Mouse (Mus musculus) layer of hippocampus, postnatal 14 days (tissue): ENCODE data around the gene Hoxc5. TPM values are rescaled to one million over a fixed set of nuclear protein-coding genes. Genes with fewer than 3 reads are reported as not detected.
A peak's percentile ranks its signal among the peaks of the same experiment; 100 is the strongest.

Experiments
- DNase-seq, 2 experiments: peaks; one replicate each; pipeline ENCODE4 v3.0.0; 2021 to 2022; ENCODE audit warnings: low spot score in 2 of 2, mixed read lengths in 1 of 2
- total RNA-seq, 2 experiments: library from RNA; stranded (reverse); gene quantifications; 2 replicates each; pipeline ENCODE4 v1.2.3; 2021

The Hoxc5 gene
- total RNA-seq, 2 experiments from 2014 or later: not detected

DNA sequence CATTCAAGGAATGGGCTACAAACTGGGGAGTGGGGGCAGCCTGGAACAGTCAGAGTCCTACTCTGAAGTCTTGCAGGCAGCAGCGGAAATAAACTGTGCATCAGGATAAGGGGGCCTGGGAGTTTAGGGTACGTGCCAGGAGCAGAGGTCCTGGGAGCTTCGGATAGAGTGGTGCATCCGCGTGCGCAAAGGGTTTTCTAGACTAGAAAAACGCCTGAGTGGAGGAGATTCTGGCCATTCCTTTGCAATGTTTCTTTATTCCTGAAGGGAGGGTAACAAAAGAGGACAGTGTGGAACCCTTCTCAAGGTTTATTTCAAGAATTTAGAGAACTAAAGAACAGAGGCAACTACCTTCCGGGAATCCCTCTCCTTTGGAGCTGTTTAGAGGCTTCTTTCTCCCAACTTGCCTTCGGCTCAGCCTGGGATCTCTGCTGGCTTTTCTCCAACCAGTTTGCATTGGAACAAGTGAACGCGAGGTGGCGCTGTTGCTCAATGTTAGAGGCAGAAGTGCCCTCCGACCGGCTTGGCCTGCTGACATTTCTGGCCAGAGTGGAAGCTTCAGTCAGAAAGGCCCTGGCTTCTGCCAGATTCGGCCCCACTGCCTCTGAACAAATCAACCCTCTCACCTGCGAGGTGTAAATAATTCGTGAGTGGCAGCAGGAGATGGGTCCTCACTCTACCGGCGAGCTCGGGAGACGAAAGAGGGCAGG, 20.0 kb downstream of the Hoxc5 start:
- peak; percentile 79 to 88 for DNase-seq

DNA sequence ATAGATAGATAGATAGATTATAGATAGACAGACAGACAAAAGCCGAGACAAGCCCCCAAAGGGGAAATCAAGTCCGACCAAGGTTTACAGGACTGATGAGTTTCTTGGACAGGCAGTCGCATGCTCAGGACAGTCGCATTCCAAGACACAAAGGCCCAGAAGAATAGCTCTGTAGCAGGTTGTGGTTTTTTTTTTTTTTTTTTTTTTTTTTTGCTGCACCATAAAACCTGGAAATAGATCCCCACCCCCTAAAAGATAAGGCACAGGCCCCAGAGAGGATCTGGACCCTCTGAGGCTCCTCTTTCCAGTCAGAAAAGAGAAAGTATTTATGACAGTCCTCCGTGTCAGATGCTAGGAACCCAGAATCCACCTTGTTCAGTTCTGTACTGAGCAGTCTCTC, 20.8 kb downstream of the Hoxc5 start:
- no peak for DNase-seq

DNA sequence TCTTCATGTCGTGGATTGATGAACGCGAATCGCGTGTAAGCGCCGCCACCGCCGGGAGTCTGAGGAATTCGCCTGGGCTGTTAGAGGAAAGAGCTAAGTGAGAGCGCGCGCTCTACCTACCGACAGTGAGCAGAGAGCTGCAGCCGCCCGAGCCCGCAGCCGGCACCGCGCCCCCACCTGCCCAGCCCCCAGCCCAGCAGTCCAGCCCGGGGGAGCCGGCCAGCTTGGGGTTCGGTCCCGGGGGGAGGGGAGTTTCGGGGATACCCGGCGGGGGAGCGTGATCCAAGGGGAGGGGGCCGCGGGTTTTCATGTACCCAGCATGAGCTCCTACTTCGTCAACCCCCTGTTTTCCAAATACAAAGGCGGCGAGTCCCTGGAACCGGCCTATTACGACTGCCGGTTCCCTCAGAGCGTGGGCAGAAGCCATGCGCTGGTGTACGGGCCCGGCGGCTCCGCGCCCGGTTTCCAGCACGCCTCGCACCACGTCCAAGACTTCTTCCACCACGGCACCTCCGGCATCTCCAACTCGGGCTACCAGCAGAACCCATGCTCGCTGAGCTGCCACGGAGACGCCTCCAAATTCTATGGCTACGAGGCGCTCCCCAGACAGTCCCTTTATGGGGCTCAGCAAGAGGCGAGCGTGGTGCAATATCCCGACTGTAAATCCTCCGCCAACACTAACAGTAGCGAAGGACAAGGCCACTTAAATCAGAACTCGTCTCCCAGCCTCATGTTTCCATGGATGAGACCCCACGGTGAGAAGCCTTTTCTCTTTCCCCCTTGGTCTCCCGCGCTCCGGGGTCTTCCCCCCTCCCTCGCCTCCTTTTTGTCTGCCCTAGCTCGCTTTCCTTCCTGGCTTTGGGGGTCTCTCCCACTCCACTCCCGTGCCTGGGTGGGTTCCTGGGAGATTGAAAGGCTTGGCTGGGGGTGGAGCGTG, 23.5 kb downstream of the Hoxc5 start, which contains the start of gene Hoxc8:
TSS of gene Hoxc8 (plus strand) at position 147 of the 937 bp plus-strand sequence.
- DNase-seq: no peak

DNA sequence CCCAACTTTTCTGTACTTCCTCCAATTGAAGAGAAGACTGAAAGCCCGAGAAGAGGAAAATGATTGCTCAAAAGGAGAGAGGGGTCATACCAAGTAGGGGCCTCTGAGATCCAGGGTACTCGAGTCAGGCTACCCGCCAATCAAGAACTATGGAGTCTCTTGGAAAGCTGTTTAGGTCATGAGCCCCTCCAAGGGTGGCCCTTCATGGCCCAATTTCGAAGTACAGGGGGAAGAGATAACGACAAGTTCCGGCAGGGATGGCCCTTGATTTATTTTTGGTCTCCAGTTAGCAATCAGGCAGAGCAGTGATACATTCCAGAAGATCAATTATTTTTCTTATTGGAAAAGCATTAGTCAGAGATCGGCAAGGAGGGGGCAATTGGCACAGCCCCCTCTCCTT, 24.5 kb downstream of the Hoxc5 start:
- DNase-seq: no peak

DNA sequence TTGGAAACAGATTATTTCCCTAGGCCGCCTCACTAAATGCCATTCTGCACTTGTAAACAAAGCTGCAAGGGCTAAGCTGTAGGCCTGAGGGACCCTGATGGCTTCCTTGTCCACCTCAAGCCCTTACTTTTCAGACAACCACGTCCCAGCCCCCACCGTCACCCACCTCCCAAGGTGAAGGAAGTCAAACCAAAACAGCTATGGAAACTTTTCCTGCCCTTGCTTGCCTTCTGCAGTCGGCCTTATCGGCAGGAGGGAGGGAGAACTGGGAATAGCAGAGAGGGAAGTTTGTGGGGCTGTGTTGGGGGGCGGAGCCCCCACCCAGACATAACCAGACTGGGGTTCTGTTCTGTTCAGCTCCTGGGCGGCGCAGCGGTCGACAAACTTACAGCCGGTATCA, 25.0 kb downstream of the Hoxc5 start:
- DNase-seq: no peak

DNA sequence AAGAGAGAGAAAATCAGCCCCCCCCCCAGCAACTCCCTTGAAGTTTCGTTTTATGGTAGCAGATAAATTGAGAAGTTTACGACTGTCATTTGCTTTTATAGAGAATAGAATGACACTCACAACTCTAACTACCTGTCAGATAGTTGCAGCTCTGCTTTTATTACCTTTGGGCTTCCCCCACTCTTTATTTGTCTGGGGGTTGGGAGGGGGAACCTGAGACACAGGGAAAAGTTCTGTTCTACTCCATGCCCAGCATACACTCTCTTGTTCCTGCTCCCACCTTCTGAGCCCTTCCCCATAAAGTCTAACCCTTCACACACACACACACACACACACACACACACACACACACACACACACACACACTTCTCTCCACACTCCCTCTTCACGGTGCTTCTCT, 25.6 kb downstream of the Hoxc5 start:
- no peak for DNase-seq

DNA sequence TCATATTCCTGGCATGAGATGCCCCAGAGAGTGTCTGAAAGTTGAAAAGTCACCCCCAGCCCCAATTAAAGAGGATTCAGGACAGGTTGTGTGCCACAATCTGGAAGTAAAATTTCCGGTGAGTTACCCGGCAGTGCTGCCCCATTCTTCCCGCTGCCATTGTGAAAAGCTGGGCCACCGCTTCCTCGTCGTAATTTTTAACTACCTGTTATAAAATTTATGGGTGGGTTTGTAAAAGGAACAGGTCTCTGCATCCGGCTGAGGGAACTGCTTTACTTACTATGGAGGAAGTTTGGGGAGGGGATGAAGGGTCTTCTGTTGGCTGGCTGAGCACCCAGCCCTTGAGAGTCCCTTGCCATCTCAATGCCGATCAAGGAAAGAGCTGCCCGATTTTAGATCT, 29.3 kb downstream of the Hoxc5 start:
- DNase-seq: no peak

DNA sequence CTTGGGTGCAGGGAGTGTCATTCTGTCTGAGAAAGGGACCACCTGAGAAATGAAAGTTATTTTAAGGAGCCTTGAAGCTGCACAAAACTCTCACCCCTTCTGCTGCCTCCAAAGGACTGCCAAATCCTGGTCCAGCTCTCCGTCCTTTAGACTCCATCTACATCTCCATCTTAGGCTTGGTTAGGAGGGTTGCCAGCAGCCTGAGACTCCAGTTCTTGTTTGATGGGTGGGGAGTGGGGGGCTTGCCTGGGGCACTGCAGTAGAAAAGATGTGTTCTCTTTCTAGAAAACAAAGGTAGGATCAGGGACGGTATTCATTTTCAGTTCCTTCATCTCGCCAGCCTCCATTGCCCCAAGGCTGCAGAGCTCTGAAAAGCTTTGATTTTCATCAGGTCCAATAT, 30.2 kb downstream of the Hoxc5 start:
- DNase-seq: no peak

DNA sequence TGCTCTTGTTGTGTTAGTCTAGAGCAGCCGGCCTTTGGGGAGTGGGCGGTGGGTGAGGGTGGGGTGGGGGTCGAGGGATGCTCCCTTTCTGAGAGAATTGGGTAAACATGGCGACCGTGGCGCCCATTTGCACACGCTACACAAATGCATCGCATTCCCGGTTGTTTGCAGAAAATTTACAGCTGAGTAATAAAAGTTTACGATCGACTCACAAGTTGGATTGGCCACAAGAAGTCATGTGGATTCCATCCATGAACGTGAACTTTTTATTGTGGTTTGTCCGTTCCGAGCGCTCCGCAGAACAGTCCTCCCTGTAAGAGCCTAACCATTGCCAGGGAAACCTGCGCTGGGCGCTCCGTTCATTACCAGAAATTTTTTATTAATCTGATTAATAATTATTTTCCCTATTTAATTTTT, 30.7 kb downstream of the Hoxc5 start, which contains the start of gene Hoxc6:
TSS of gene Hoxc6 (plus strand) at position 319 of the 417 bp plus-strand sequence.
- no peak for DNase-seq

DNA sequence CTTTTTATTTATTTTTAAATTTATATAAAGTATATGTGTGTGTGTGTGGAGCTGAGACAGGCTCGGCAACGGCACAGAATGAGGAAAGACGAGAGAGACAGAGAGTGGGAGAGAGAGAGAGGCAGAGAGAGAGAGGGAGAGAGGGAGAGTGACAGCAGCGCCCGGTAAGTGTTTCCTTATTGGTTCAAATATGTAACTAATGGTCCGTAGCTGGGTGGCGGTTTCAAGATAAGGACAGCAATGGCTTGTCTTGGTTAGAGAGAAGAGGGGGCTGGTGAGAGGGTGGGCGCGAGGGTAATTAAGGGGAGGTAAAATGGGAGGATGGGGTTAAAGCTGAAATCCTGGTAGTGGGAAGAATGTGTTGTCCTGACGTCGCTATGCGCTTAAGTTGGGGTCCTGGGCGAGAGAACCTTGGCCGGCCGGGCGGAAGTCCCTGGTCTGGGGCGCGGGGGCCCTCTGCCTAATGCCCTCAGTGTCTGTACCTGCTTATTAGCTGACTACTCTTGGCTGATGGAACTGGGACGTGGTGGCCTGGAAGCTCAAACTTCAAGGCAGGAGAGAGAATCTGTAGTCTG, 31.5 kb downstream of the Hoxc5 start:
- DNase-seq: no peak

DNA sequence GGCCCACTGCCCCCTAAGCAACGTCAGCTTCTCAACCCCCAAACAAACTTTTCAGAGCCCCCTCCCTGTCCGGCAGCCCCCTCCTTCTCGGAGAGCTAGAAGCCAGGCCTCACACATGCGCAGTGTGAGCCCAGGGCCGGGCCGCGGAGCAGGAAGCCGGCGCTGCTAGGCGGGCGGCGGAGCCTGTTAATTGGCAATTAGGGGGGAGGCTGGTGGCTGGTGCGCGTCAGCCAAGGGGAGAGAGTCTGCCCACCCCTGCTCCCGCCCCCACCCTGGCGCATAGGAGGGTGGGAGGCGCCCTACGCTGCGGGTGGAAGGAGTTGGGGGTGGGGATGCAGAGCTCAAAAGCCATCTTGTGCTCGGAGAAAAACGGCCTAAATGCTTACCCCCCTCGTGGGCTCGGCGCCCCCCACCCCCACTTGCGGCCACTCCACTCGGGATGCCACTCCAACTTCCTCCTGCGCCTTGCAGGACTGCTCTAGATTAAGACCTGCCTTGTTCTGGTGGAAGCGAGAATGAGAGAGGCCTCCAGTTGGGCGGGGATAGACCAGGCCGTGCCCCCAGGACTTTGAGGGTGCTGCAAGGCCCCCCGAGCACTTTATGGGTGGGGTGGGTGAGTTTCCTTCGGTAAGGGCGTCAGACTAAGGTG, 32.1 kb downstream of the Hoxc5 start:
- peak in 1 of 2 experiments; percentile 47 for DNase-seq

DNA sequence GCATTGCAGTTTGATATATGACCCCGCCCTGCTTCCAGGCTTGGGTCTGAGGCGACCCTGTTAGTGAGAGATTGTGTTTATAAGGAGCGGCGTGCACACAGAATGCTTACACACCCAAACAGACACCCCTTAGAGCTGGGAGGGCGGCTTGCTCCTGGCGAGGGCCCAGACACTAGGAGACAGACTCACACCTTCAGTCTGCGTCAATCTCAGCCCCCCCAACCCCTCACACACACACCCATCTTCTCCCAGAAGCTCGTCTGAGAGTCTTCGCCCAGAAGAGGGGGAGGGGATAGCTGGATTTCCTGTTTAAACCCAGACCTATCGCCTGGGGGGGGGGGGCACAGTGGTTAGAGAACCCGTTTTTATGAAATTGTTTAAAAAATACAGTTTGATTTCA, 32.7 kb downstream of the Hoxc5 start:
- no peak for DNase-seq

DNA sequence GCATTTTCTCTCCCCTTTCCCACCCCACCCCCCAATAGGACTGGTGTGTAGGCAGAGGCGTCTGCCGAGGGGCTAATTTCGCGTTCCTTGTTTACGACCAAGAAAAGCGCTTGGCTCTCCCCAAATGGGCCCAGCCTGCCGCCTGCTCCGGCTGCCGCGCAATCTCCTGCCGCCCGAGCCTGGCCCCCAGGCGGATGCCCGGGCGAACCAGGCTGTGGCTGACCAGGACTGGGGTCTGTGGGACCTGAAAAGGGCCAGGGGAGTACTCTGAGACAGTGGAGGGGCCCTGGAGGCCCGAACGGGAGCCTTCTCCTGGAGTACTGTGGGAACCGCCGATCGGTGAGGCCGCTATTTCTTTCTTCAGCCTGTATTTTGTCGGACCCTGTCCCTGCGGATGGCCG, 33.3 kb downstream of the Hoxc5 start:
- no peak for DNase-seq

DNA sequence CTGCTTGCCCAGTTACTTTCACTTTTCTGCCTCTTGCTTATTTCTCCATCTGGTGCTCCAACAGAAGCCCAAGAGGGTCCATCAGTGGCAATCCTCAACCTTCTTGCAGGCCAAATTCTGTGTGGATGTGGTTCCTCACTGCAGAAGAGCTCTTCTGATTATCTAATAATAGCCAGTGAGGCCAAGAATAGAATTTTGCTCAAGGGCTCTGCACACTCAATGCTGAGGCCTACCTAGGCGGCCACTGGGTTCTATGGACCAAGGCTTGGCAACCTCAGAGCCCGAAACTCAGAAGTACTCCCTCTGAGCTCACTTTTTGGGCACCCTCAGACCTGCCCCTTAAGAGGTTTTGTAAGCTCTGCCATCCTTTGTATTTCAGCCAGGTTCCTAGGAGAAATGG, 34.1 kb downstream of the Hoxc5 start:
- DNase-seq: no peak

DNA sequence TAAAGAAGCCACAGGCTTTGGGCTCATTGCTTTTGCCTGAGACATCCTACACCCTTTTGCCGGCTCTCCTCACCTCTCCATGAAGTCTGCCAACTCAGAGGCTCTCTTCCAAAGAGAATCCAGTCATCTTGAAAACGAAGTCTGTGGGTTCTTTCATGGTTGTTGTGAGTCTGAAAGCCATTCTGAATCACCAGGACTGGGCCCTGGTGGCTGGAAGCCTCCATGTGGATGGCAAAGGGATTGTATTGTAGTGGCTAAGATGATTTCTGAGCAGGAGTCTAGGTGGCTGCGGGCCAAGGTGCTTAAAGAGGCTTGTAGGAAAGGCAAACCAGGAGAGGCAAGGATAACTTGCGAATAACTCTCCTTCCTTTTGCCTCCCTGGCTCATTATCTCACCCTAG, 34.9 kb downstream of the Hoxc5 start:
- no peak for DNase-seq

DNA sequence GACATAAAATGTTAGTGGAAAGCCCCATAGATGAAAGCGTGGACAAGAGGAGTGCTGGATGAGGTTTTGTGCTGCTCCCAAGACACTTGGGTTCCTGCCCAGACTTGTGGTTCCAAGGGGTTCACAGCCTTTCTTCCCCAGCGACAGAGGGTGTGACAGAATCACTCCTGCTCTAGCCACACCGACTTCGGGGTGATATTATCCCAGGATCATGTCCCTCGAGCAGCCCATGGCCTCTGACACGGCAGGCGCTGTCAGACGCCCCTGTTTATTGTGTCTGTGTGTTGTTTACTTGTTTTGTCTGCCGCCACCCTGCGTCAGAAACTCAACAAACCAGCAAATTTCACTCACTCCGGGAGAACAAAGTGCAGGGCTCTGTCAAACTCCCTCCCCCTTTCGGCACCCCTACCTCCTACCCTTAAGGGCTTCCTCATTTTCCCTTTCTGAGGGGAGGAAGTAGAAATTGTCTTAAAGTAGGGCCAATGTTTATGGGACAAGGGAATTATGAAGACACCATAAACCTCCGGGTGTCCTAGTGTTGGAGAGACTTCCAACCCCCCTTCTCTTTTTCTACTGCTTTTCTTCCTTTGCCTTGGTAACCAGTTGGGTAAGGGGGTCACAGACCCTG, 35.7 kb downstream of the Hoxc5 start:
- DNase-seq: no peak

DNA sequence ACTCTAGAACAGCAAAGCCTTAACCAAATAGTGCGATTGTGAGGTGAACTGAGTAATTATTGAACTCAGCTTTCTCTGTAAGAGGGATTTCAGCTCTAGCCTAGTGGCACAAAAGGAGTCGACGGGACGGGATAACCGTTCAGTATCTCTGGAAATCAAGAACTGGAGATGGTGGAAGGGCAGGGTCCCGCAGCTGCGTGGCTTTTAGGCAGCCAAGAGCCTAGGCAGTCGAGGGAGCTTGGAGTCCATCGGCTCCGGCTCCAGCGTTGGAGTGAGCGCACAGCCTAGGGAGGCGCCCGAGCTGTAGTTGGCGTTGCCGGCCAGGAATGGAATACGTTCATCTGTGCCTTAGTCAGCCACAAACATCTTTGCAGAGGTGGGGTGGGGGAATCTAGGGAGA, 38.1 kb downstream of the Hoxc5 start:
- no peak for DNase-seq

DNA sequence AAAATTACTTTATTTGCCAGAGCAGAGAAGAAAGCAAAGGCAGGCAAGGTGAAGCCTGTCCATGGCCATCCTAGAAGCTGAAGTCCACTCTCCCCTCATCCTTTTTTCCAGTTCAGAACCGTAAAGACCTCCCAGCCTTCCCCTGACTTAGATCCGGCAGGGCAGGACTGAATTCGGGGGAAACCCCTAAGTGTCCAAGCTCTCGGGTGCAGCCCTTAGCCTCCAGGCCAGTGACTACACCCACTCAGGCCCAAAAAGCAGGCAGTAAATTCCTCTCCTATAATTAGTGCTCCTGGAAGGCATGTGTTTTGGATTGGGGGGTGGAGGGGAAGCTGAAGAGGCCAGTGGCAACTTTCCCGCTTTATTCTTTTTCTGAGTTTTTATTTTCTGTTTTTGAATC, 38.6 kb downstream of the Hoxc5 start:
- no peak for DNase-seq

DNA sequence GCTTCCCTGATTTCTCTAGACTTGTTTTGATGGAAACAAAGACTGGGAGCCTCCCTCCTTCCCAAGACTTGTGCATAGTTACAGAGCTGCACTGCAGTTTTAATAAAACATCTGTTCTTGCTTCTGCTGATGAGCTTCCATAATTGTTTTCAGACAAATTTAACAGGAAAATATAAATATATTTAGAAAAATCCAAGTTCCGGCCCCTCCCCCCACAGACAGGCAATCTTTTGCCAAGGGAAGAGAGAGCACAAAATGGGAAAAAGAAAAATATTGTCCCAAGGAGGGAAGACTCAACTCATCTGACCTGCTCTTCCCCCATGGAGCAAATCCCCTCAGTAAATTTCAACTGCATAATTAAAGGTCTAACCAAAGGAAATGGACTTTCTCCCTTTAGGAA, 39.1 kb downstream of the Hoxc5 start:
- no peak for DNase-seq

DNA sequence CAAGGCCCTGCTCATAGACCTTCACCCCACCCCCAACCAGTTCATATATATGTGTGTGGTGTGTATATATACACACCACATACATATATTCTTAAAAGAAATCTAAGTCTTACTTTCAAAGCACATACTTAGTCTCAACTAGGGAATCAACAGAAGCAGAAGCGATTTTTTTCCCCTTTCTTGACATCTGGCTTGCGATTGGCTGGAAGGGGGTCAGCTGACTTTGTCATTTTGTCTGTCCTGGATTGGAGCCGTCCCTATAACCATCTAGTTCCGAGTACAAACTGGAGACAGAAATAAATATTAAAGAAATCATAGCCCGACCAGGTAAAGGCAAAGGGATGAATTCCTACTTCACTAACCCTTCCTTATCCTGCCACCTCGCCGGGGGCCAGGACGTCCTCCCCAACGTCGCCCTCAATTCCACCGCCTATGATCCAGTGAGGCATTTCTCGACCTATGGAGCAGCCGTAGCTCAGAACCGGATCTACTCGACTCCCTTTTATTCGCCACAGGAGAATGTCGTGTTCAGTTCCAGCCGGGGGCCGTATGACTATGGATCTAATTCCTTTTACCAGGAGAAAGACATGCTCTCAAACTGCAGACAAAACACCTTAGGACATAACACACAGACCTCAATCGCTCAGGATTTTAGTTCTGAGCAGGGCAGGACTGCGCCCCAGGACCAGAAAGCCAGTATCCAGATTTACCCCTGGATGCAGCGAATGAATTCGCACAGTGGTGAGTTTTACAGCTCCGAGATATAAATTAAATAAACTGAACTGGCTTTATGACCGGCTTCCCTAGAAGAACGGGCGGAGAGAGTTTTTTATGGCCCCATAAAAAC, 42.2 kb downstream of the Hoxc5 start:
- no peak for DNase-seq
